Mouse (Mus musculus) lung, adult 2 months (tissue): ENCODE measurements around the gene Myo3b.

ENCODE experiments used
- CTCF ChIP-seq: fragments of 200-500 bp; IDR thresholded peaks from 2 replicates; pipeline ENCODE4 v1.5.1; 2011; ENCODE audit warnings: mild to moderate bottlenecking, low read length, control low read depth; ENCODE audit not compliant: insufficient read depth
- POLR2A ChIP-seq: fragments of 200-500 bp; IDR thresholded peaks from 2 replicates; pipeline ENCODE4 v1.6.1; 2011; ENCODE audit warnings: low read depth, mild to moderate bottlenecking, control low read depth, low read length, borderline replicate concordance; ENCODE audit errors: extremely low read depth

DNA sequence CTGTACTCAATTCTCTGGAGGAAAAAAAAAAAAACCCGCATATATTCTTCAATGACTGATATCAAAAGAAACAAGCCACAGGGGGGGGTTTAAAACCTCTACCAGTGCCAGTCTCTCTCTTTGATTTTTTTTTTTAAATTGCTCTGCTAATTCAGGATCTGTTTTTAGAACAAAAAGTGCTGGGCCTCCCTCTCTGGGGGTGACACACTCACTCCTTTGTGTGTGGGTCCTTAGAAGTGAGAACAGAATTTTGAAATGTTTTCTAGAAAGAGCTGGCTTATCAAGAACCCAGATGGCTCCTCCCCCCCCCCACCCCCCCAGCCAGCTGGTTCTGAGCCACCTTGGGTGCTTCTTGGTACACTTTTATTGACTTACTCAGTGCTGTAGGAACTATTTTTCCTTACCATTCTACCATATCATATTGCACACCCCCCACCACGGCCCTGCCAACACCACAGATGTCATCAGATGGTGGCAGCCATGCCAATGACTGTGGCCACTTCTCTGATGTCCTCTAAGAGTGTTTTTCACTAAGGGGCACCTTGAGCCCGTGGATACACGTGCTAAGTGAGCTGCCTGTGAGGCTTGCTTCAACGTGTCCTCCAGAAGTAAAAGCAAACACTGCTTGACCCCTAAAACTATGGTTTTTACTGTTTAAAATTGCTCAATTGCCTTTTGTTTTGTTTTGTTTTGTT is 280.1 kb downstream of the Myo3b start:
- TF ChIP-seq POLR2A (no peak), CTCF (no peak)
